In genomic region chr14:46505266-46505665, GRCm38 (mm10) we compare ENCODE assay signal across 14 mouse cellular contexts.
DNase-seq lines count a peak whose midpoint lies in the region; ATAC-seq and TF ChIP-seq lines count a peak whose summit lies in the region.
"Had no signal": no experiment of that assay in that cellular context is flagged by ENCODE, and none has a peak within 500 bp of the region (broad histone marks: within the 10 kb centered on the region; RNA-seq: fewer than 3 reads in every experiment).

No protein-coding gene starts in this region.

- whole genome bisulfite sequencing in kidney, postnatal 0 days = 88% methylated on average over 3 of the region's 3 CpGs
- 84% methylated on average over 3 of the region's 3 CpGs for WGBS in thymus, adult 2 months
- WGBS in midbrain, embryonic 14.5 days = 87% methylated on average over 3 of the region's 3 CpGs

- no peaks in the 10 kb centered on the region for H3K9me3 ChIP-seq in kidney, postnatal 0 days (replicated peaks; ENCODE audit: low read length)
- H3K9me3 ChIP-seq in midbrain, embryonic 14.5 days (ENCODE audit: control insufficient read depth, low read length) = no peaks in the 10 kb centered on the region
- H3K9me3 ChIP-seq: forebrain, embryonic 15.5 days; hindbrain, embryonic 10.5 days; liver, embryonic 13.5 days; neural tube, embryonic 12.5 days had no signal

- peak; percentile 20; the same call in 1 of the 2 replicates for TF ChIP-seq CTCF in kidney, postnatal 0 days (IDR thresholded peaks at IDR 0.05; ENCODE audit: low read depth)
- no peak for TF ChIP-seq CTCF in thymus, adult 2 months (IDR thresholded peaks at IDR 0.05; ENCODE audit: borderline replicate concordance, control insufficient read depth, extremely low read depth, insufficient read depth, low read length, poor library complexity)

- no peaks in the 10 kb centered on the region for H3K36me3 ChIP-seq in kidney, postnatal 0 days (ENCODE audit: insufficient read depth, low read length)
- no peaks in the 10 kb centered on the region for H3K36me3 ChIP-seq in thymus, adult 2 months (ENCODE audit: control insufficient read depth, insufficient read depth, low read length)
- no peaks in the 10 kb centered on the region for H3K36me3 ChIP-seq in midbrain, embryonic 14.5 days (ENCODE audit: control insufficient read depth, insufficient read depth, low read length)
- H3K36me3 ChIP-seq: forebrain, embryonic 15.5 days; heart, embryonic 13.5 days; hindbrain, embryonic 10.5 days; liver, embryonic 13.5 days; neural tube, embryonic 12.5 days had no signal

- ATAC-seq in kidney, postnatal 0 days (replicated peaks; ENCODE audit: low FRiP score, low read depth) = no peak
- no peak for ATAC-seq in midbrain, embryonic 14.5 days (ENCODE audit: low FRiP score, low TSS enrichment)
- ATAC-seq: forebrain, embryonic 15.5 days; intestine, embryonic 16.5 days had no signal

- no peak overlapping the region for H3K4me3 ChIP-seq in kidney, postnatal 0 days (replicated peaks; ENCODE audit: low read depth, low read length)
- H3K4me3 ChIP-seq in thymus, adult 2 months (ENCODE audit: control insufficient read depth, insufficient read depth, low read length) = no peak overlapping the region
- H3K4me3 ChIP-seq in midbrain, embryonic 14.5 days (replicated peaks; ENCODE audit: low read depth, low read length) = no peak overlapping the region
- H3K4me3 ChIP-seq: forebrain, embryonic 15.5 days; heart, embryonic 13.5 days; hindbrain, embryonic 10.5 days; liver, embryonic 13.5 days; neural tube, embryonic 12.5 days had no signal

- H3K9ac ChIP-seq in kidney, postnatal 0 days (ENCODE audit: low read depth, low read length) = no peak overlapping the region
- no peak overlapping the region for H3K9ac ChIP-seq in midbrain, embryonic 14.5 days (replicated peaks; ENCODE audit: low read length)
- H3K9ac ChIP-seq: forebrain, embryonic 15.5 days; heart, embryonic 13.5 days; liver, embryonic 13.5 days; neural tube, embryonic 12.5 days had no signal

- DNase-seq in kidney, postnatal 0 days (ENCODE audit: low spot score) = no peak
- DNase-seq in kidney, adult 8-10 months = no peak
- peak; percentile 3 for DNase-seq in thymus, postnatal 14 days
- DNase-seq in thymus, adult 2 months = no peak
- DNase-seq in R1 (ENCODE audit: low read depth, low spot score) = peak; percentile 73
- peak; percentile 9 for DNase-seq in testis, postnatal 14 days (ENCODE audit: low spot score)
- DNase-seq in midbrain, embryonic 14.5 days = no peak
- DNase-seq: cerebellum, adult 18-20 months; liver, embryonic 13.5 days had no signal

- no peak for TF ChIP-seq POLR2A in thymus, adult 2 months (IDR thresholded peaks at IDR 0.05; ENCODE audit: control insufficient read depth, extremely low read depth, insufficient read depth, low read length, poor library complexity)

- H3K27ac ChIP-seq in kidney, postnatal 0 days = no peak overlapping the region
- no peak overlapping the region for H3K27ac ChIP-seq in thymus, adult 2 months (ENCODE audit: control insufficient read depth, insufficient read depth, low read length)
- H3K27ac ChIP-seq in midbrain, embryonic 14.5 days (replicated peaks; ENCODE audit: low read depth, low read length) = no peak overlapping the region
- H3K27ac ChIP-seq: forebrain, embryonic 15.5 days; heart, embryonic 13.5 days; hindbrain, embryonic 10.5 days; liver, embryonic 13.5 days; neural tube, embryonic 12.5 days had no signal

- no peak overlapping the region for H3K4me2 ChIP-seq in kidney, postnatal 0 days (ENCODE audit: low read length)
- no peak overlapping the region for H3K4me2 ChIP-seq in midbrain, embryonic 14.5 days (ENCODE audit: low read length)
- H3K4me2 ChIP-seq: forebrain, embryonic 15.5 days; heart, embryonic 13.5 days; liver, embryonic 13.5 days; neural tube, embryonic 12.5 days had no signal

- H3K27me3 ChIP-seq in kidney, postnatal 0 days (ENCODE audit: insufficient read depth, low read length) = no peaks in the 10 kb centered on the region
- no peaks in the 10 kb centered on the region for H3K27me3 ChIP-seq in thymus, adult 2 months (ENCODE audit: control insufficient read depth, insufficient read depth, low read length)
- no peaks in the 10 kb centered on the region for H3K27me3 ChIP-seq in midbrain, embryonic 14.5 days (ENCODE audit: control insufficient read depth, insufficient read depth, low read length)
- H3K27me3 ChIP-seq: forebrain, embryonic 15.5 days; heart, embryonic 13.5 days; liver, embryonic 13.5 days; neural tube, embryonic 12.5 days had no signal

- no peaks in the 10 kb centered on the region for H3K4me1 ChIP-seq in kidney, postnatal 0 days (replicated peaks; ENCODE audit: insufficient read depth, low read length)
- H3K4me1 ChIP-seq in thymus, adult 2 months (replicated peaks; ENCODE audit: control insufficient read depth, insufficient read depth, low read length) = no peaks in the 10 kb centered on the region
- no peaks in the 10 kb centered on the region for H3K4me1 ChIP-seq in midbrain, embryonic 14.5 days (ENCODE audit: control insufficient read depth, insufficient read depth, low read length)
- H3K4me1 ChIP-seq: forebrain, embryonic 15.5 days; heart, embryonic 13.5 days; hindbrain, embryonic 10.5 days; liver, embryonic 13.5 days; neural tube, embryonic 12.5 days had no signal

Comparison
In these comparisons a context has a peak if more than half of its experiments do, and no peak if none do; other contexts are left out.
1. DNase-seq: peak in thymus, postnatal 14 days (single experiment), R1 (single experiment) and testis, postnatal 14 days (single experiment); none in kidney, postnatal 0 days (single experiment), kidney, adult 8-10 months (0 of 2), thymus, adult 2 months (single experiment) and midbrain, embryonic 14.5 days (single experiment).